Mouse (Mus musculus): ENCODE measurements at regions not wholly inside any gene's neighbourhood (a gene's known extent, or its start where the extent isn't known, plus 50 kb on each side); places are given as distances from the start of the nearest gene placed in this dataset.

GRCm38 (mm10) chr16:87783561-87784304, 85.0 kb downstream of the Bach1 start:
- TF ChIP-seq CTCF (IDR thresholded peaks at IDR 0.05; ENCODE audit: extremely low read depth, insufficient read length, insufficient replicate concordance, low read depth, low read length) (no peak), POLR2A (IDR thresholded peaks at IDR 0.05; ENCODE audit: low read depth, low read length) (no peak)

All from small intestine, adult 2 months (tissue).